Mouse (Mus musculus): ENCODE results near the gene Plac9b.
"Not testable (repeated sequence)": the region's sequence is repeated elsewhere in the genome, so short reads cannot be mapped to it uniquely, and the experiment has no call there.

- not testable (repeated sequence) for TF ChIP-seq EP300, CTCF (IDR thresholded peaks at IDR 0.05)
Observed at GRCm38 (mm10) chr14:26182380-26182779, at the start of gene Plac9b.

Measured in lung, postnatal 0 days (tissue).